Mouse (Mus musculus) CH12.LX (cell line): Measurements from ENCODE around the gene BC052040. TPM values are rescaled to one million over a fixed set of nuclear protein-coding genes. Genes with fewer than 3 reads are reported as not detected.

Experiments used
- DNase-seq: peaks from one replicate; pipeline ENCODE4 v3.0.0-alpha.2; 2013; ENCODE audit errors: extremely low read depth
- H3K27ac ChIP-seq: 2 replicates; pipeline ENCODE4 v1.5.1; 2012; ENCODE audit warnings: low read depth, mild to moderate bottlenecking, control low read depth, moderate library complexity; ENCODE audit not compliant: insufficient read depth
- H3K27me3 ChIP-seq: replicated peaks from 2 replicates; pipeline ENCODE3; 2012; ENCODE audit warnings: inconsistent platforms
- H3K36me3 ChIP-seq, 2 experiments: replicated peaks in 1 of 2; 2 replicates each; pipeline versions ENCODE3 to v1.6.1; 2012; ENCODE audit warnings: inconsistent platforms in 1 of 2, low read length in 1 of 2, mild to moderate bottlenecking in 1 of 2, mixed read lengths in 1 of 2, moderate library complexity in 1 of 2; ENCODE audit not compliant: control insufficient read depth in 1 of 2, insufficient read depth in 1 of 2
- H3K4me1 ChIP-seq, 2 experiments: 2 replicates each; pipeline ENCODE4 v1.6.1; 2012; ENCODE audit warnings: inconsistent platforms in 1 of 2, moderate library complexity in 1 of 2; ENCODE audit not compliant: insufficient read depth in 2 of 2, control insufficient read depth in 1 of 2
- H3K4me2 ChIP-seq: 2 replicates; pipeline ENCODE4 v1.6.1; 2012; ENCODE audit warnings: low read depth, mild to moderate bottlenecking, control low read depth; ENCODE audit not compliant: poor library complexity, insufficient read depth, severe bottlenecking
- H3K4me3 ChIP-seq, 3 experiments: fragments of 150-350 bp in 1 of 3; sonication (generic) in 1 of 3; replicated peaks in 1 of 3; 2 replicates each; pipeline versions ENCODE3 to v1.5.1; 2011 to 2012; ENCODE audit warnings: low read depth in 2 of 3, low read length in 2 of 3, mild to moderate bottlenecking in 2 of 3, moderate library complexity in 2 of 3, control low read depth in 1 of 3, improper control_type of control experiment in 1 of 3, inconsistent platforms in 1 of 3, mixed read lengths in 1 of 3; ENCODE audit not compliant: poor library complexity in 1 of 3
- H3K79me2 ChIP-seq: replicated peaks from 2 replicates; pipeline ENCODE4 v1.6.1; 2012; ENCODE audit warnings: mild to moderate bottlenecking, moderate library complexity; ENCODE audit not compliant: control insufficient read depth, poor library complexity, insufficient read depth, severe bottlenecking; ENCODE audit errors: extremely low read depth
- H3K9ac ChIP-seq: 2 replicates; pipeline ENCODE4 v1.6.1; 2012; ENCODE audit warnings: low read depth, mild to moderate bottlenecking, control low read depth, moderate library complexity; ENCODE audit not compliant: insufficient read depth
- H3K9me3 ChIP-seq: replicated peaks from 2 replicates; pipeline ENCODE3; 2012; ENCODE audit warnings: low read length, inconsistent platforms, mixed read lengths
- CHD2 ChIP-seq: IDR thresholded peaks from 2 replicates; pipeline ENCODE4 v1.6.1; 2011; ENCODE audit warnings: low read length, improper control_type of control experiment
- E2F4 ChIP-seq: IDR thresholded peaks from 2 replicates; pipeline ENCODE4 v1.6.1; 2011; ENCODE audit warnings: low read depth, low read length, improper control_type of control experiment; ENCODE audit not compliant: insufficient replicate concordance
- EP300 ChIP-seq: IDR thresholded peaks from 2 replicates; pipeline ENCODE4 v1.6.1; 2011; ENCODE audit warnings: low read length, improper control_type of control experiment
- ETS1 ChIP-seq: conservative IDR thresholded peaks from 2 replicates; pipeline ENCODE4 v1.6.1; 2012; ENCODE audit warnings: low read depth, mild to moderate bottlenecking, inconsistent platforms, low read length, improper control_type of control experiment, moderate library complexity
- GABPA ChIP-seq: IDR thresholded peaks from 2 replicates; pipeline ENCODE4 v1.6.1; 2012; ENCODE audit warnings: low read depth, low read length, improper control_type of control experiment, inconsistent platforms; ENCODE audit not compliant: insufficient replicate concordance
- HCFC1 ChIP-seq: IDR thresholded peaks from 2 replicates; pipeline ENCODE4 v1.6.1; 2012; ENCODE audit warnings: low read depth, mild to moderate bottlenecking, inconsistent platforms, low read length, improper control_type of control experiment
- IRF4 ChIP-seq: IDR thresholded peaks from 2 replicates; pipeline ENCODE4 v1.6.1; 2014; ENCODE audit warnings: low read depth, mild to moderate bottlenecking, inconsistent platforms, low read length, improper control_type of control experiment
- JUND ChIP-seq: conservative IDR thresholded peaks from 2 replicates; pipeline ENCODE4 v1.6.1; 2011; ENCODE audit warnings: low read depth, low read length, improper control_type of control experiment
- MAFK ChIP-seq: IDR thresholded peaks from 2 replicates; pipeline ENCODE4 v1.6.1; 2011; ENCODE audit warnings: low read length, improper control_type of control experiment; ENCODE audit not compliant: insufficient replicate concordance
- MAX ChIP-seq: IDR thresholded peaks from 2 replicates; pipeline ENCODE4 v1.6.1; 2011; ENCODE audit warnings: low read length, improper control_type of control experiment
- MEF2A ChIP-seq: IDR thresholded peaks from 2 replicates; pipeline ENCODE4 v1.6.1; 2014; ENCODE audit warnings: low read depth, mild to moderate bottlenecking, inconsistent platforms, low read length, improper control_type of control experiment, borderline replicate concordance
- MXI1 ChIP-seq: IDR thresholded peaks from 2 replicates; pipeline ENCODE4 v1.6.1; 2011; ENCODE audit warnings: mild to moderate bottlenecking, low read depth, low read length, improper control_type of control experiment
- MYC ChIP-seq: IDR thresholded peaks from 2 replicates; pipeline ENCODE4 v1.6.1; 2011; ENCODE audit warnings: low read depth, mild to moderate bottlenecking, improper control_type of control experiment, low read length
- NRF1 ChIP-seq: IDR thresholded peaks from 2 replicates; pipeline ENCODE4 v1.6.1; 2014; ENCODE audit warnings: low read depth, mild to moderate bottlenecking, inconsistent platforms, low read length, improper control_type of control experiment, moderate library complexity
- PAX5 ChIP-seq: IDR thresholded peaks from 2 replicates; pipeline ENCODE4 v1.6.1; 2012; ENCODE audit warnings: low read length, inconsistent platforms, mixed read lengths
- POLR2AphosphoS2 ChIP-seq: IDR thresholded peaks from 2 replicates; pipeline ENCODE4 v1.6.1; 2011; ENCODE audit warnings: low read depth, low read length, improper control_type of control experiment
- RAD21 ChIP-seq: IDR thresholded peaks from 2 replicates; pipeline ENCODE4 v1.6.1; 2011; ENCODE audit warnings: low read depth, mild to moderate bottlenecking, low read length, improper control_type of control experiment, moderate library complexity
- SIN3A ChIP-seq: IDR thresholded peaks from 2 replicates; pipeline ENCODE4 v1.6.1; 2012; ENCODE audit warnings: low read length, improper control_type of control experiment, inconsistent platforms
- SMC3 ChIP-seq: IDR thresholded peaks from 2 replicates; pipeline ENCODE4 v1.6.1; 2011; ENCODE audit warnings: low read depth, low read length, improper control_type of control experiment
- TBP ChIP-seq: conservative IDR thresholded peaks from 2 replicates; pipeline ENCODE4 v1.6.1; 2011; ENCODE audit warnings: low read depth, low read length, improper control_type of control experiment
- UBTF ChIP-seq: IDR thresholded peaks from 2 replicates; pipeline ENCODE4 v1.6.1; 2012; ENCODE audit warnings: low read depth, mild to moderate bottlenecking, inconsistent platforms, low read length, improper control_type of control experiment, moderate library complexity
- USF1 ChIP-seq: IDR thresholded peaks from 2 replicates; pipeline ENCODE4 v1.6.1; 2014; ENCODE audit warnings: low read depth, mild to moderate bottlenecking, inconsistent platforms, low read length, improper control_type of control experiment
- USF2 ChIP-seq: conservative IDR thresholded peaks from 2 replicates; pipeline ENCODE4 v1.6.1; 2011; ENCODE audit warnings: low read depth, low read length, improper control_type of control experiment
- ZKSCAN1 ChIP-seq: IDR thresholded peaks from 2 replicates; pipeline ENCODE4 v1.6.1; 2012; ENCODE audit warnings: low read depth, inconsistent platforms, low read length, improper control_type of control experiment, borderline replicate concordance
- ZMIZ1 ChIP-seq: IDR thresholded peaks from 2 replicates; pipeline ENCODE4 v1.6.1; 2012; ENCODE audit warnings: low read depth, mild to moderate bottlenecking, inconsistent platforms, low read length, improper control_type of control experiment
- ZNF384 ChIP-seq: IDR thresholded peaks from 2 replicates; pipeline ENCODE4 v1.6.1; 2012; ENCODE audit warnings: low read depth, low read length, improper control_type of control experiment, inconsistent platforms
- dilution Hi-C: fragments of 300-500 bp; cut with MboI; formaldehyde crosslinking; loops from 2 replicates; pipeline ENCODE4 v1.14.3; 2020; ENCODE audit warnings: low sequenced_read_pairs; ENCODE audit not compliant: extremely low pct_unique_long_range_greater_than_20kb, extremely low pct_ligation_motif_present
- in situ Hi-C: fragments of 300-500 bp; cut with MboI; formaldehyde crosslinking; loops from 3 replicates; pipeline ENCODE4 v1.14.3; 2019; ENCODE audit warnings: low sequenced_read_pairs, low pct_ligation_motif_present, low pct_unique_long_range_greater_than_20kb, mixed read lengths
- polyA plus RNA-seq: library from polyadenylated mRNA; unstranded; fragments of >175 nt; gene quantifications from 2 replicates; pipeline ENCODE4 v1.2.1, GENCODE M21; 2012; ENCODE audit warnings: low read depth; ENCODE audit not compliant: insufficient read length
- total RNA-seq, 2 experiments: library from RNA; depleted of rRNA; stranded (reverse); fragments of 300-350 nt in 1 of 2; fragments of >200 nt in 1 of 2; gene quantifications; 2 replicates each; pipeline ENCODE4 v1.2.3; 2012 to 2014

The BC052040 gene
- total and polyA plus RNA-seq, 3 experiments: 5.9 to 16.5 (median 6.5) TPM

DNA sequence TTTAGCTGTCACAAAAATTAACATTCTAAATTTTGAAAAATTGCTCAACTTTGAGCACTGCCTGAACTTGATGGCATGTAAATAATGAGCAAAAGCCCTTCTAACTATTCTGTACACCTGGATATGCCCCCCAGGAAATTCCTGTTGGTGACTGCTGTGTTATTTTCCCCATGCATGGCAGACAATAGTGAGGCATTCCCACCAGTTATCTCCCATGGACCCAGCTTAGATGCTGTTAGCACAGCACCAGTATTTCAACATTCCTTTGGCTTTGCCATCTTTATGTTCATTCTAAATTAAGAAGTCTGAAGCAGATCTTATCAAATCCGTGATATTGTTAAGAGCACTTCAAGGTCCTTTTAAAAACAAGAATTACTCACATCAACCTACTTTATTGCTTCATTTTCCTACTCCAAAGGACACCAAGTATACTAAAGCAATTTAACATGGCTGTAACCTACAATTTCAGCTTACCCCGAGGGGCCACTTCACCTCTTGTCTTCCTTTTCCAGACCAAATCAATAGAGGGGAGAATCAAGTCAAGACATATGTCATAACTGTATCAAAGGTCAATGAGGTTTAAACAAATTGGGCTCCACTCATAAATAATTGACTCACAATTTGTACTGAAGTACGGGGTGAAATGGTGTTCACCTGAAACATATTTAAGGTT is 19.2 kb upstream of the BC052040 start:
- H3K79me2 ChIP-seq: no peaks in the 10 kb centered on the region
- no peak overlapping the region for H3K4me2 ChIP-seq
- dilution Hi-C loops (no loop called here), in situ Hi-C loops (no loop called here)
- H3K27me3 ChIP-seq: no peaks in the 10 kb centered on the region
- no peak overlapping the region for H3K9ac ChIP-seq
- H3K9me3 ChIP-seq: no peaks in the 10 kb centered on the region
- no peak for TF ChIP-seq ZKSCAN1
- TF ChIP-seq MYC: no peak
- TF ChIP-seq USF2: no peak
- TF ChIP-seq EP300: no peak
- no peak for TF ChIP-seq ETS1
- TF ChIP-seq NRF1: no peak
- TF ChIP-seq USF1: no peak
- TF ChIP-seq GABPA: no peak
- no peak for TF ChIP-seq E2F4
- no peak for TF ChIP-seq SMC3
- TF ChIP-seq CHD2: no peak
- TF ChIP-seq MAFK: no peak
- TF ChIP-seq IRF4: no peak
- no peak for TF ChIP-seq ZMIZ1
- H3K36me3 ChIP-seq: no peaks in the 10 kb centered on the region
- no peaks in the 10 kb centered on the region for H3K4me1 ChIP-seq
- DNase-seq: no peak
- H3K4me3 ChIP-seq: no peak overlapping the region
- no peak overlapping the region for H3K27ac ChIP-seq

DNA sequence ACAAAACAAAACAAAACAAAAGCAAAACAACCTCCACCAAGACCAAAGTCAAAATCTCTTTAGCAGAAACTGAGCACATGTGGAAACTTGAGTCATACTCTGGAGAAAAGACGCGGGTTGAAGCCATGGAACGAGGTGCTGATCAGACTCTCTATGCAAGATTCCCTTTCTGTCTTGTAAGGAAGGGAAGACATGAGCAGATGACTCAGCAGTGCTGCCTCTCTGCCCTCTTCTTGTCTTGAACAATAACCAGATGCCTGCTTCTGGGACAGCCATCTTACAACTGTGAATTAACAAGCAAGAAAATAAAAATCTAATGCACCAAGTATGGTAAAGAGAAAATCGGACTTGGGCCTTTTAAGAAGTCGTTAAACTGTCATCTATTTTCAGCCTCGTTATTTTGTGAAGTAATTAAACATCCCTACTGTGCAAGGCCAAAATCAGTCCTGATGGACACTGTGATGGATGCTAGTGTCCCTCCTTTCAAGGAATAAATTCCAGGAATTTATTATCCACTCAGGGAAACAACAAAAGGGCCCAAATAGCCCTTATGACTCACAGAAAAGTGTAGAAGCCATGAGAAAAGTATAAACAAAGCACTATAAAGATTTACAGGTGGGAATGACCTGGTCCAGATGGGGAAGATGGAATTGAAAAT is 18.0 kb upstream of the BC052040 start:
- Histone ChIP-seq H3K79me2 (no peaks in the 10 kb centered on the region), H3K9me3 (no peaks in the 10 kb centered on the region), H3K4me2 (no peak overlapping the region), H3K9ac (no peak overlapping the region), H3K27ac (no peak overlapping the region), H3K36me3 (no peaks in the 10 kb centered on the region), H3K4me3 (no peak overlapping the region), H3K27me3 (no peaks in the 10 kb centered on the region), H3K4me1 (no peaks in the 10 kb centered on the region)
- in situ Hi-C loops (no loop called here), dilution Hi-C loops (no loop called here)
- TF ChIP-seq ZNF384 (no peak), USF2 (no peak), JUND (no peak), HCFC1 (no peak), MAFK (no peak), NRF1 (no peak), RAD21 (no peak), MYC (no peak), TBP (no peak), PAX5 (no peak), GABPA (no peak), SIN3A (no peak), MXI1 (no peak), SMC3 (no peak), MAX (no peak), CHD2 (no peak), UBTF (no peak), POLR2AphosphoS2 (no peak), E2F4 (no peak), MEF2A (no peak)
- DNase-seq: no peak
